Mouse (Mus musculus) effector memory CD4-positive, alpha-beta T cell, adult 5 months (primary cell): ENCODE measurements around the gene Gm10974. TPM values are rescaled to one million over a fixed set of nuclear protein-coding genes. Genes with fewer than 3 reads are reported as not detected.

Source experiments
- polyA plus RNA-seq: library from polyadenylated mRNA; unstranded; fragments of 100-300 nt; shearing (Covaris generic); gene quantifications from one replicate; pipeline ENCODE4 v1.2.1, GENCODE M21; 2017

The Gm10974 gene
- not detected for polyA plus RNA-seq

GRCm38 (mm10) chr7:66365904-66366303 is at the start of gene Gm10974:
Gm10974 (plus strand) TSS chr7:66365905.

GRCm38 (mm10) chr7:66387813-66388521 is 22.3 kb downstream of the Gm10974 start, which contains the start of gene Lrrk1:
Lrrk1 (minus strand) TSS chr7:66388350.

GRCm38 (mm10) chr7:66427437-66428161 is 61.9 kb downstream of the Gm10974 start, which contains the start of gene Aldh1a3:
Aldh1a3 (minus strand) TSS chr7:66427517.

Other genes with a start within 250 kb of the Gm10974 start
- 3.8 TPM for gene Lrrk1, start 22.4 kb downstream of the Gm10974 start, polyA plus RNA-seq
- gene Aldh1a3, start 61.6 kb downstream of the Gm10974 start, polyA plus RNA-seq, result not detected